Mouse (Mus musculus): ENCODE data around the gene Ralgapb.
A peak's percentile ranks its signal among the peaks of the same experiment; 100 is the strongest.
"Not testable (repeated sequence)": the region's sequence is repeated elsewhere in the genome, so short reads cannot be mapped to it uniquely, and the experiment has no call there.

Gene Ralgapb

DNA sequence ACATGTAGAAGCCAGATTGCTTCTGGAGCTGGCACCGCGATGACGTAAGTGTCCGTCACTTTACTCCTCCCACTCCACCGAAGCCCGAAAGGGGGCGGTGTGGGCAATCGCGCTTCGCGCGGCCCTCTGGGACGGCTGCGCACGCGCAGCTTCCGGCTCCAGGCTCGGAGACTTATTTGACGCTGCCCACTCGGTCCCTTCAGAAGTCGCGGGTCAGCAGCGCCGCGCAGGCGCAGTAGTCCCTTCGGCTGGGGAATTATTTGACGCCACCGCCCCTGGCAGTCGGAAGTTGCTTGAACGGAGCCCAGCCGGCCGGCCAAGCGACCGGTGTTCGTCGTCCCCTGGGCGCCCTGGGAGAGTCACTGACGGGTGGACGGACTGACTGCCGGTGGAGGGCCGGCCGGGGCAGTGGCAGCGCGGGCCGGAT, at the start of gene Ralgapb:
TSS of gene Ralgapb (plus strand) at position 254 of the 427 bp plus-strand sequence.
- peak; percentile 98 for DNase-seq

DNA sequence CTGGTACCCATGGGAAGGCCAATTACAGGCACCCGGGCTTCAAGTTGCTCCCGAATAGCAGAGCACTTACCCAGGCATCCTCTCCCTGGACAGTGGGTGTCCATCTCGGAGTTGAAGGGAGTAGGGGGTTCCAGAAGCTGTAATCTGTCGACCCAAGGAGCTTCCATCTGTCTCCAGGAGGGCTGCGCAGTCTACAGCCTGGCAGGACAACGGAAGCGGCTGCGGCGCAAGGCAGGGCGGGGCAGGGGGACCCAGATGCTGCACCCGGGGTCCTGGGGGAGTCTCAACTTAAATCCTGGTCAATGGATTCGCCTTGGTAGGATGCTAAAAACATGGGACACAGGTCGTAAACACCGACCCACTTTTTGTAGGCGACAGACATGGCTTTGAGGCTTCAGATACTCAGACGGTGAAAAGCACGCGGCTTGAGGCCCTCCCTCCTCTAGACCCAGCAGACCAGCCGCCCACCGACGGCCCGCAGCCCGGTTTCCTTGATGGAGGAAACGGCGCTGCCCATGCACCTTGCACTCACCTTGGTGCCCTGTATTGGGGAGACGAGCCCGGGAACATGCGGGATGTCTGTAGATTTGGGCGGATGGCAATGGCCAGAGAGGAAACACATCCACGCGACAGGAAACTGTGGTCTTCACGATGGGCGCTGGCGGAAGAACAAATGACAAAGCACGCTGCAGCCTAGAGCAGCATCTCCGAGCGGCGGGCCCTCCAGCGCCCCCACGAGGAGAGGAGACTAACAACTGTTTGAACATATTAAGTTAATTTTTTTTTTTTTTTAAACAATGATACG, 48.6 kb upstream of the Ralgapb start:
- DNase-seq = peak; percentile 89 to 92

DNA sequence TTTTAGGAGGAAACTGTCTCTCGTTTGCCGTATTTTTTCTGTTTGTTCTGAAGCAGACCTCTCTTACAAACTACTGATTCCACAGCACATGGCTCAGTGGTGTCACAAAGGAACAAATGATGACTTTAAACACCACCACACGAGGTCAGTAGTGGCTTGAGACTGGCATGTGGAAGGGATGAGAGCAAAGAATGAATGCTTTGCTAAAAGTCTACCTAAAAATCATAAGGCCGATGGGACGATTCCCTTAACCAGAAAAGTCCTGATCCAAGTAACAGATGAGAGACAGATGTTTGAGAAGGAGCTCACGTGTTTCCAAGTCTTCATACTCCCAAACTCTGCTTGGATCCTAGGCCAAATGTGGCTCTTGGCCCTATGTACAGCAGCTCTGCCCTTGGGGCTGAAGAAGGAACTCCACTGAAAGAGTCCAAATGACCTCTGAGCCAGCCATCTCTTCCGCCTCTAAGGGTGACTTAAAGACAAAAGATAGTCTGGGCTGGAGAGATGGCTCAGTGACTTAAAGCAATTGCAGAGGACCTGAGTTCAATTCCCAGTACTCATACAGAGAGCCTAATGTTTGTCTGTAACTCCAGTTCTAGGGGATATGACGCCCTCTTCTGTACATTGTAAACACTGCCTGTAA, 47.8 kb upstream of the Ralgapb start:
- DNase-seq = no peak

- DNase-seq = no peak
Measured at GRCm38 (mm10) chr2:158364175-158364574, 45.5 kb upstream of the Ralgapb start.

DNA sequence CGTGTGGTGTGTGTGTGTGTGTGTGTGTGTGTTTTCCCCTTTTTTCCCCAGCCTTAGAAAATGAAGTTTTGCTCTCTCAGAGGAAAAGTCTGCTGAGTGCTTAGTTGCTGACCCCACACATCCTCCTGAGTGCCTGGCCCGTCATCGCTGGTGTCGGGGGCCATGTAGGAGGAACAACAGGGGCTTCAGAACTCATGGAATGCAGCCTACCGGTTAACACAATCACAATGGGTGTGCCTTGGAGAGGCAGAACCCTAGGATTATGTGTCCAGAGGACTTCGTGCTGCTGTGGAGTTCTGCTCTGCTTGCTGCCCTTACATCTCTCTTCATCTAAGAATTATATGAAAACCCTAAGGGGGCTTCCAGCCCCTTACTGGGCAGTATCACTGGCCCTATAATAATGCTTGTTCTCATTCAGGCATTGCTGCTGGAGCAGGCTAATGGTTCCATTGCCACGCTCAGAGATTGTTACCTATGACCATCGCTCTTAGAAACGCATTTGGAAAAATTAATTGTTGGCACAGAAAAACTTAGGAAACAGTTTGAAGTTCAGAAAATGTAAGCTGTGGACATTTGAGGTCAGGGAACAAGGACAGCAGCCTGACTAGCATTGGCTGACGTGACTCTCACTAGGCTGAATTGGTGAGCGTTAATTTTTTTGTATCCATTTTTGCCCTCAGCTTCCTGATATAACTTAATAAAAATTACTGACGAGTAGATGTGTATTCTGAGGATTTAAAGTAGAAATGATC, 44.4 kb upstream of the Ralgapb start:
- no peak for DNase-seq

- DNase-seq = no peak
Measured at GRCm38 (mm10) chr2:158367654-158368053, 42.0 kb upstream of the Ralgapb start.

DNA sequence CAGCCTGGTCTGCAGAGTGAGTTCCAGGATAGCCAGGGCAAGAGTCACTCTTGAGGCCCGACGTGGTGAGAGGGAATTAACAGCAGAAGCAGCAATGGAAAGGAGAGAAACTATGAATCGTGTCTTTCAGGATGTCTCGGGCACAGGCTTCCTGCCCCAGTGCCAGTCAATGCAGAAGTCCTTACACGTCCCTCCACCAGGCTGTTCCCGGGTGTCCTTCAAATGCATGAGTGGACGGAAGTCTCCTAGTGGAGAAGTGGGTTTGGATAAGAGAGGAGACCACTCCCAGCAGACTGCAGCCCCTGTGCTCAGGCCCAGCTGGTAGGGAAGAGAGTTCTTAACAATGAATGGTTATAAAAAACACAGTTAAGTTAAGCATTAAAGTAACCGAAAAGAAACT, 41.3 kb upstream of the Ralgapb start:
- no peak for DNase-seq

GRCm38 (mm10) chr2:158369474-158370172, 40.0 kb upstream of the Ralgapb start:
- DNase-seq = no peak

DNA sequence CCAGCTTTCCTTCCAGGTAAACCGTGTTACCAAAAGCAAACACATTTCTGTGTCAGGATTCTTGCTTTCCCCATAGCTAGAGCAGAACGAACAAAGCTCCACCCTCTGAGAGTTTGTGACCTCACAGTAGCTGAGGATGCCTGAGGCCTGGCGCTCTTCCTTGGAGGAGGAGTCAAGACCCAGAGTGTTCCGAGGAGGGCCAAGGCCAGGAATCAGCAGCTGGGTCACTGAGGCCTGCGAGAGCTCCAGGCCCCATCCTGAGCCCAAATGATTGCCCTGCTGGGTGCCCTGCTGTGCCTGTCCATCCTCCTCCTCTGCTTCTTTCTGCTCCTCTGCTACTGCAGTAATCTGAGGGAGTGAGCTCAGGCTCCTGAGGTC, 39.5 kb upstream of the Ralgapb start:
- peak; percentile 42 to 52 for DNase-seq

DNA sequence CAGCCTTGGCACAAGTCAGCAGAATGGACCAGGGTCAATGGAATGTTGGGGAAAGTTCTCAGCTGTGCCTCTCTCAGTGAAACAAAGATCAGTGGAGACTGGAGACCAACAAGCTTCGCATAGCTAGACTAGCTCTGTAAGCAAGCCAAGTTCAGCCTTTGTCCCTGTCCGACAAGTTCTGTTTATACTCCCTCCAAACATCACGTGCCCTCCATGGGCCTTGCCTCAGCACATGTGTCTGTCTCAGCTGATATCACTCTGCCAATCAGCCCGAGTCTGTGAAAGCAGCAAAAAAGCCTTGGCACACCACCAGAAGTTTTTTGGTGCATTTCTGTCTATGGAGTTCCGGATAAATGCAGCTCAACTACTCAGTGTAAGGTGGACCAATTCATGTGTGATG, 36.6 kb upstream of the Ralgapb start:
- DNase-seq = peak; percentile 58 to 71

- DNase-seq = no peak
Measured at GRCm38 (mm10) chr2:158373516-158373915, 36.1 kb upstream of the Ralgapb start.

DNA sequence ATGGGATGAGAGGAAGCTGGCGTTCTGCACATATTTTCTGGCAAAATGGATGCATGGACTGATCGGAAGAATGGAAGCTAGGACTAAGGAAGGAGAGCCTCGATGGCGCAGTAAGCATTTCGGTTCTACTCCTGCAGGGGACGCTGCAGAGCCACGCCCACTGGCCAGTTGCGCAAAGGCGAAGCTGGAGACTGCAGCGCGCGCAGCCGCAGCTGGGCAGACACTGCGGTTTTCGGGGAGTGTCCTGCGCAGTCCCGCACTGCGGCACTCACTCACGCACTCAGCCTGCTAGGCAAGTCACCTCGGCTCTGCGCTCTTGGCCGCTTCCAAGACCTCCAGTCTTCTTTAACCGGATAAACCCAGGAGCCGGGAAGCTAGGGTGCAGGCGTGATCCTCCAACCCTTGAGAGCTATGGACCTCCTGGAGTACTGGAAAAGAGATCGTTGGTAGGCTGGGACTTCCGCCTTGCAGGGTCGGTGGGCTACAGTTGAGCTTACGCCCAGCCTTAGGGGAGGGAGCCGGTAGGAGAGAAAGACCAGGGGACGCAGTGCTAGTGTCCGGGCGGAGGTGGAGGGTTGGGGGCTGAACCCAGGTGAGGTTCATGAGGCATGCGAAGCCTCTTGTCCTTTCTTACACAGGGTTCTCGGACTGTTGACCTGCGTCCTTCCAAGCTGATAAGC, 34.1 kb upstream of the Ralgapb start, which contains the start of gene Snhg11:
TSS of gene Snhg11 (plus strand) at position 196 of the 680 bp plus-strand sequence.
- peak; percentile 25 to 56 for DNase-seq

- no peak for DNase-seq
Measured at GRCm38 (mm10) chr2:158376123-158376687, 33.4 kb upstream of the Ralgapb start.

DNA sequence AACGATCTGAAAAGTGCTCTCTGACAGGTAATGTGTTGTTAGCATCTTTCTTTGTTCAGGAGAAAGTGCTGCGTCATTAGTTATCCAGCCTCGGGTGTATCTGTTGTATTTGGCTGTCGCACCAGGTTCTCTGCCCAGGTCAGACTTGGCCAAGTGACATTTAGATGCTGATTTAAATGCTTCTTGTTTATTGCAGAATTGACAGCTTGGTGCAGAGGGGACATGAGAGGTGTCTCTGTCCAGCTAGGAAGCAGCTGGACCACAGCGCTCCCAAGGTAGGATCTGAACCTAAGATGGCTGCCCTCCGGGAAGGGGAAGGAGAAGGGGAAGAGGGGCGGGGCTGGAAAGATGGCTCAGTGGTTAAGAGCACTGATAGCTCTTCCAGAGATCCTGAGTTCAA, 32.9 kb upstream of the Ralgapb start:
- no peak for DNase-seq

- no peak for DNase-seq
Measured at GRCm38 (mm10) chr2:158377811-158378210, 31.8 kb upstream of the Ralgapb start.

DNA sequence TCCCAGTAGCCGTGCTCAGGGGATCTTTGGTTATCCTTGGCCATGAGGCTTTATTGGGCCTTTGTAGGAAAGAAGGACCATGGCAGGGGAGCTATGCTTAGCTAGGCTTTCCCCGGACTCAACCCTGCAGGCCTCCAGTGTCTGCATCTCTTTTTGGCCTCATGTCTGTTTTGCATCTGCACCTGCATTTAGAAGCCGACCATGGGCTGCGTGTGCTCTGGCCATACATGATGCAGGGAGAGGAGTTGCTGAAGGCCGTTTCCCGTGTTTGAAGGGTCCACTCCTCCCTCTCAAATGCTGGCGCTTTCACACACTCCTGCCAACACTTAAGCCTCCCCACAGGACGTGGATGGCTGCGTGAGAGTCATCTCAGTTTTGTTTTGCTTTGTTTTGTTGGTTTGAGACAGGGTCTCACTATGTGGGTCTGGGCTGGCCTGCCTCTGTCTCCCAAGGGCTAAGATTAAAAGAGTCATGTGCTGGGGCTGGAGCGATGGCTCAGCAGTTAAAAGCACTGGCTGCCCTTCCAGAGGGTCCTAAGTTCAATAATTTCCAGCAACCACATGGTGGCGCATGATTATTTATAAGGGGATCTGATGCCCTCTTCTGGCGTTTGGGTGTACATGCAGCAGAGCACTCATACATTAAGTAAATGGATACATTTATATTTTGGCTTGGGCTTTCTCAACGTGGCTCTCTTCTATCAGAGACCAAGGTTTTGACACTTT, 30.1 kb upstream of the Ralgapb start:
- peak; percentile 78 to 86 for DNase-seq

- no peak for DNase-seq
Measured at GRCm38 (mm10) chr2:158386072-158386471, 23.6 kb upstream of the Ralgapb start.

DNA sequence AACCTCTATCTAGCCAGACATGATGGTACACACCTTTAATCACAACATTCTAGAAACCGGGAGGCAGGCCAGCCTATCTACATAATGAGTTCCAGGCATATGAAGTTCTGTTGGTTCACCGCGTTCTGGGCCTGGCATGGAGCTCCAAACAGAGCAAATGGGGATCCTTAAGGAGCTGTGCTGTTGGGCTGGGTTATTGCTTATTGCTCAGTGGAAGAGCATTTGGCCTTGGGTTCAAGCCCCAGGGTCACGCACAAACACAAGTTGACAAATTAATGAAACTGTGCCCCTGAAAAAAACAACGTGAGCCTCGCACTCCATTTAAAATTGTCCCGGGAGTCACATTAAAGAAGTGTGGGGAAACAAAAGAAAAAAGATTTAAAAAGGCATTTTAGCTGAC, 20.2 kb upstream of the Ralgapb start:
- DNase-seq = no peak

- DNase-seq = no peak
Measured at GRCm38 (mm10) chr2:158396369-158396768, 13.3 kb upstream of the Ralgapb start.

- not testable (repeated sequence) for DNase-seq
Measured at GRCm38 (mm10) chr2:158397140-158397539, 12.5 kb upstream of the Ralgapb start.

DNA sequence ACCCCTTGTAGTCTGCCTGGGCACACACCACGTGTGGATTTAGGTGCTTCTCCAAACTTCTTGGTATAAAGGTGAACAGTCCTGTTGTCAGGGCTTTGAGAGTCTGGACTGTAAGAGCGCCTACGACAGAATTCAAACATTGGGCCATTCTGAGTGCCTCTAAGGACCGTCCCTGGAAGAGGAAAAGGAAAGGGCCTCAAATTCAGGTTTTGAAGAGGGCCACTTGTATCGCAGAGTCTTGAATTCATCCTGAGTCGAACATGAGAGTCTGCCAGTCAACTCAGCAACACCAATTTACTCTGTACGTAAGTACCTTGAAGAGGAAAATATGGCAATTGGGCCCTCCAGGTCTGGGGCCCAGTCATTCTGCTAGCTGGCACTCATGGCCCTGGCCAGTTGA, 6.7 kb upstream of the Ralgapb start:
- no peak for DNase-seq
